Mouse (Mus musculus): ENCODE measurements around the gene Cd36. TPM values are rescaled to one million over a fixed set of nuclear protein-coding genes. Genes with fewer than 3 reads are reported as not detected.
"Not testable (repeated sequence)": the region's sequence is repeated elsewhere in the genome, so short reads cannot be mapped to it uniquely, and the experiment has no call there.

Gene Cd36
- not detected in 2 replicates for polyA plus RNA-seq (2012; ENCODE audit: insufficient read depth, low replicate concordance)

- no peak within 1 kb of the TSS for H3K4me3 ChIP-seq (replicated peaks)
- H3K4me1 ChIP-seq = no peaks in the 10 kb centered on the region
- TF ChIP-seq FLI1 (IDR thresholded peaks at IDR 0.05; ENCODE audit: low read length) = no peak
- no peak for TF ChIP-seq GATA1 (IDR thresholded peaks at IDR 0.05; ENCODE audit: borderline replicate concordance, low read length)
- no peaks in the 10 kb centered on the region for H3K36me3 ChIP-seq (replicated peaks; ENCODE audit: low read length)
- H3K9me3 ChIP-seq = no peaks in the 10 kb centered on the region
- H3K27me3 ChIP-seq (replicated peaks) = no peaks in the 10 kb centered on the region
These were observed at the start of gene Cd36 for GRCm38 (mm10) chr5:17888598-17888997. Gene Cd36 (minus strand): TSS chr5:17888801.

- TF ChIP-seq GATA1 (IDR thresholded peaks at IDR 0.05; ENCODE audit: borderline replicate concordance, low read length) (no peak), FLI1 (IDR thresholded peaks at IDR 0.05; ENCODE audit: low read length) (no peak)
- H3K4me1 ChIP-seq = peaks cover 8% of the 10 kb centered on the region
- H3K4me3 ChIP-seq (replicated peaks) = no peak overlapping the region
- no peaks in the 10 kb centered on the region for H3K9me3 ChIP-seq
- H3K36me3 ChIP-seq (replicated peaks; ENCODE audit: low read length) = no peaks in the 10 kb centered on the region
- no peaks in the 10 kb centered on the region for H3K27me3 ChIP-seq (replicated peaks)
These were observed 45.9 kb upstream of the Cd36 start for GRCm38 (mm10) chr5:17934501-17934900.

GRCm38 (mm10) chr5:17931588-17931987 lies 43.0 kb upstream of the Cd36 start:
- H3K36me3 ChIP-seq (replicated peaks; ENCODE audit: low read length); H3K9me3 ChIP-seq; H3K4me1 ChIP-seq; H3K27me3 ChIP-seq (replicated peaks); H3K4me3 ChIP-seq (replicated peaks): not testable (repeated sequence)

- no peaks in the 10 kb centered on the region for H3K4me1 ChIP-seq
- H3K4me3 ChIP-seq (replicated peaks) = no peak overlapping the region
- TF ChIP-seq GATA1 (IDR thresholded peaks at IDR 0.05; ENCODE audit: borderline replicate concordance, low read length) (no peak), FLI1 (IDR thresholded peaks at IDR 0.05; ENCODE audit: low read length) (no peak)
- no peaks in the 10 kb centered on the region for H3K36me3 ChIP-seq (replicated peaks; ENCODE audit: low read length)
- no peaks in the 10 kb centered on the region for H3K9me3 ChIP-seq
- no peaks in the 10 kb centered on the region for H3K27me3 ChIP-seq (replicated peaks)
These were observed 40.5 kb upstream of the Cd36 start for GRCm38 (mm10) chr5:17929006-17929567.

- H3K27me3 ChIP-seq (replicated peaks) = no peaks in the 10 kb centered on the region
- no peak for TF ChIP-seq GATA1 (IDR thresholded peaks at IDR 0.05; ENCODE audit: borderline replicate concordance, low read length)
- TF ChIP-seq FLI1 (IDR thresholded peaks at IDR 0.05; ENCODE audit: low read length) = no peak
- no peak overlapping the region for H3K4me3 ChIP-seq (replicated peaks)
- no peaks in the 10 kb centered on the region for H3K4me1 ChIP-seq
- H3K36me3 ChIP-seq (replicated peaks; ENCODE audit: low read length) = no peaks in the 10 kb centered on the region
- no peaks in the 10 kb centered on the region for H3K9me3 ChIP-seq
These were observed 39.9 kb upstream of the Cd36 start for GRCm38 (mm10) chr5:17928471-17928870.

- no peaks in the 10 kb centered on the region for H3K4me1 ChIP-seq
- no peaks in the 10 kb centered on the region for H3K36me3 ChIP-seq (replicated peaks; ENCODE audit: low read length)
- H3K4me3 ChIP-seq (replicated peaks) = no peak overlapping the region
- H3K27me3 ChIP-seq (replicated peaks) = no peaks in the 10 kb centered on the region
- no peaks in the 10 kb centered on the region for H3K9me3 ChIP-seq
- no peak for TF ChIP-seq GATA1 (IDR thresholded peaks at IDR 0.05; ENCODE audit: borderline replicate concordance, low read length)
- TF ChIP-seq FLI1 (IDR thresholded peaks at IDR 0.05; ENCODE audit: low read length) = no peak
These were observed 35.5 kb upstream of the Cd36 start for GRCm38 (mm10) chr5:17924085-17924518.

- TF ChIP-seq GATA1 (IDR thresholded peaks at IDR 0.05; ENCODE audit: borderline replicate concordance, low read length) (no peak), FLI1 (IDR thresholded peaks at IDR 0.05; ENCODE audit: low read length) (no peak)
- Histone ChIP-seq H3K36me3 (replicated peaks; ENCODE audit: low read length) (no peaks in the 10 kb centered on the region), H3K9me3 (no peaks in the 10 kb centered on the region), H3K4me3 (replicated peaks) (no peak overlapping the region), H3K4me1 (no peaks in the 10 kb centered on the region), H3K27me3 (replicated peaks) (no peaks in the 10 kb centered on the region)
These were observed 35.0 kb upstream of the Cd36 start for GRCm38 (mm10) chr5:17923648-17924047.

- H3K36me3 ChIP-seq (replicated peaks; ENCODE audit: low read length) = no peaks in the 10 kb centered on the region
- no peaks in the 10 kb centered on the region for H3K4me1 ChIP-seq
- TF ChIP-seq GATA1 (IDR thresholded peaks at IDR 0.05; ENCODE audit: borderline replicate concordance, low read length) (no peak), FLI1 (IDR thresholded peaks at IDR 0.05; ENCODE audit: low read length) (no peak)
- no peaks in the 10 kb centered on the region for H3K27me3 ChIP-seq (replicated peaks)
- no peak overlapping the region for H3K4me3 ChIP-seq (replicated peaks)
- H3K9me3 ChIP-seq = no peaks in the 10 kb centered on the region
These were observed 30.4 kb upstream of the Cd36 start for GRCm38 (mm10) chr5:17918966-17919365.

- Histone ChIP-seq H3K27me3 (replicated peaks) (no peaks in the 10 kb centered on the region), H3K36me3 (replicated peaks; ENCODE audit: low read length) (no peaks in the 10 kb centered on the region), H3K4me1 (no peaks in the 10 kb centered on the region), H3K4me3 (replicated peaks) (no peak overlapping the region), H3K9me3 (no peaks in the 10 kb centered on the region)
- no peak for TF ChIP-seq FLI1 (IDR thresholded peaks at IDR 0.05; ENCODE audit: low read length)
- no peak for TF ChIP-seq GATA1 (IDR thresholded peaks at IDR 0.05; ENCODE audit: borderline replicate concordance, low read length)
These were observed 16.2 kb upstream of the Cd36 start for GRCm38 (mm10) chr5:17904766-17905165.

GRCm38 (mm10) chr5:17898948-17899347 lies 10.3 kb upstream of the Cd36 start:
- no peak for TF ChIP-seq GATA1 (IDR thresholded peaks at IDR 0.05; ENCODE audit: borderline replicate concordance, low read length)
- TF ChIP-seq FLI1 (IDR thresholded peaks at IDR 0.05; ENCODE audit: low read length) = no peak
- Histone ChIP-seq H3K27me3 (replicated peaks) (no peaks in the 10 kb centered on the region), H3K36me3 (replicated peaks; ENCODE audit: low read length) (no peaks in the 10 kb centered on the region), H3K4me3 (replicated peaks) (no peak overlapping the region), H3K4me1 (no peaks in the 10 kb centered on the region), H3K9me3 (no peaks in the 10 kb centered on the region)

- not testable (repeated sequence) for H3K9me3 ChIP-seq; H3K4me3 ChIP-seq (replicated peaks); H3K27me3 ChIP-seq (replicated peaks); H3K36me3 ChIP-seq (replicated peaks; ENCODE audit: low read length); H3K4me1 ChIP-seq
These were observed 9.0 kb upstream of the Cd36 start for GRCm38 (mm10) chr5:17897641-17898040.

Data from megakaryocyte, embryonic 14.5 days (primary cell).